Mouse (Mus musculus) stomach, embryonic 16.5 days (tissue): ENCODE data around the gene Hyal3. TPM values are rescaled to one million over a fixed set of nuclear protein-coding genes. Genes with fewer than 3 reads are reported as not detected.

Experiments
- ATAC-seq: fragments of 200-750 bp; cut with Nextera tagmentation; 2 replicates; pipeline ENCODE4 v1.8.0; 2017; ENCODE audit warnings: moderate number of reproducible peaks, moderate TSS enrichment; ENCODE audit not compliant: insufficient read depth, low FRiP score
- H3K27ac ChIP-seq: fragments of 300-500 bp; sonication (generic); 2 replicates; pipeline ENCODE4 v1.5.1; 2014; ENCODE audit warnings: low read length
- H3K27me3 ChIP-seq: fragments of 300-500 bp; sonication (generic); 2 replicates; pipeline ENCODE4 v1.6.1; 2014; ENCODE audit warnings: low read length, control low read depth, mixed read lengths; ENCODE audit not compliant: control insufficient read depth, insufficient read depth
- H3K36me3 ChIP-seq: fragments of 300-500 bp; sonication (generic); 2 replicates; pipeline ENCODE4 v1.6.1; 2014; ENCODE audit warnings: low read length; ENCODE audit not compliant: control insufficient read depth, insufficient read depth
- H3K4me1 ChIP-seq: fragments of 300-500 bp; sonication (generic); 2 replicates; pipeline ENCODE4 v1.6.1; 2014; ENCODE audit warnings: low read length, control low read depth, mixed read lengths; ENCODE audit not compliant: control insufficient read depth, insufficient read depth
- H3K4me2 ChIP-seq: fragments of 300-500 bp; sonication (generic); 2 replicates; pipeline ENCODE4 v1.6.1; 2014; ENCODE audit warnings: low read depth, low read length, mixed read lengths
- H3K4me3 ChIP-seq: fragments of 300-500 bp; sonication (generic); replicated peaks from 2 replicates; pipeline ENCODE4 v1.5.1; 2014; ENCODE audit warnings: mild to moderate bottlenecking, low read length
- H3K9ac ChIP-seq: fragments of 300-500 bp; sonication (generic); 2 replicates; pipeline ENCODE4 v1.6.1; 2014; ENCODE audit warnings: low read length
- H3K9me3 ChIP-seq: fragments of 300-500 bp; sonication (generic); replicated peaks from 2 replicates; pipeline ENCODE4 v1.6.1; 2016; ENCODE audit warnings: low read length, control low read depth; ENCODE audit not compliant: control insufficient read depth
- WGBS: fragments of 180-500 bp; shearing (Covaris S2); extraction: QIAGEN DNeasy Blood & Tissue Kit; methylation state at CpG from one replicate; pipeline ENCODE4 v1.1.7; 2014; 5-methylcytosine and 5-hydroxymethylcytosine counted together
- polyA plus RNA-seq: library from polyadenylated mRNA; unstranded; fragments of >200 nt; fragmentation: Nextera tagmentation; extraction: Ambion mirVana; gene quantifications from 2 replicates; pipeline ENCODE4 v1.2.1, GENCODE M21; 2015

Hyal3 gene
- polyA plus RNA-seq, 1 experiment from 2014 or later = 1.4 TPM

DNA sequence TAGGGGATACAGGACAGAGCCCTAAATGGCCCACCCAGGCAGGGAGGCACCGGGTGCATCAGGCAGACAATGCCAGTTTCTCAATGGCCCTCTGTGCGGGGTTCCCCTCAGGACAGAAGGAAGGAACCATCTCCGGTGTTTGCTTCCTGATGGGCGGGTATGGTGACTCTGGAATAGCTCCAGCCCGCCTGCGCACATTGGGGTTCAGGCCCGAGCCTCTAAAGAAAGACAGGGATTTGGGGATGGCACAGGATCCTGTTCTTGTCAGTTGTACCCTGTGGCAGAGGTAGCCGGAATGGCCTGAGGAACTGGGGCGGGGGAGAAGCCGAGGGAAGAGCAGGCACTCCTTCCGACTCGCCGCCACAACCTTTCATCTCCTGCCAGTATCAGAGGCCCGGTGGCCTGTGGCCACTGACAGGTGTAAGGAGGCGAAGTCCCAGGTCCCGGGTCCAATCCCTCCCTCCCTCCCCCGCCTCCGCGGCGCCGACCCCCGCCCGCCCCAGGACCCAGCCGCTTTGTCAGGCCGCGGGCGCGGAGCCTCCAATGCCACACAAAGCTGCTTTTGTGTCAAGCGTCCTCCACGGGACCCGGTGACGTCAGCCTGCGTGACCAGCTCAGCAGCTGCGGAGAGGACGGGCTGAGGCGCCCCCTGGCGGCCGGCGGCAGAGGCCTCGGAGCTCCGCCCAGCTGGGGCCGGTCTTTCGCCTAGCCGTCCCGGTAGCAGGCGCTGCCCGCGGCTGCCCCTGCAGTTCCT lies 31.8 kb downstream of the Hyal3 start:
- H3K9ac ChIP-seq = peak overlapping the region; percentile 85
- peak overlapping the region; percentile 94 for H3K27ac ChIP-seq
- H3K4me2 ChIP-seq = peak overlapping the region; percentile 91
- no peaks in the 10 kb centered on the region for H3K9me3 ChIP-seq
- peaks cover 35% of the 10 kb centered on the region for H3K4me1 ChIP-seq
- H3K4me3 ChIP-seq = peak overlapping the region; percentile 46
- peaks cover 24% of the 10 kb centered on the region for H3K36me3 ChIP-seq
- no peaks in the 10 kb centered on the region for H3K27me3 ChIP-seq
- peak; percentile 94 for ATAC-seq
- WGBS = 4% methylated on average over 48 of the region's 48 CpGs

DNA sequence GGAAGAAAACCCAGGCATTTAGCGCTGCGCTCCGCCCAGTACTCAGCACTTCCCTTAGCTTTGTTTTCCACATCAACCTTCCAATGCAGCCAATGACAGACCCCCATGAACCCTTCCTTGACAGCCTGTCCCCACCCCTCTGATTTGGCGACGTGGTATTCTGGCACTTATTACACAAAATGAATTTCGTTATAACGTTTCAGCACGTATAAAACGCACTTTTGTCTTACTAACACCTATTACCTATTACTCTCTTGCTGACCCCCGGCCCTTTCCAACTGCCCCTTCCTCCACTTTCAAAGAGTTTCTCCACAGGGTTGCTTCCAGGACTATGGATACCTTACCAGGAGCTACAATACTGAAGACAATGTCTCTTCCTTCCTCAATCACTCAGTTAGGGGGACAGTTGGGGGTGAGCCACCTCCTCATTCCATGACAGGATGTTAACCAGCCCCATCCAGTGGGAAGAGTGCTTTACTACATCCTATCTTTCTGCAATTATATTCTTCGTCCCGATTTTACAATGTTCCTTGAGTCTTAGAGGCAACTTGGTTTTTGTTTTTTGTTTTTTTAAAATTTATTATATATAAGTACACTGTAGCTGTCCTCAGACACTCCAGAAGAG lies 32.4 kb downstream of the Hyal3 start:
- H3K9ac ChIP-seq = peak overlapping the region; percentile 85
- WGBS = 10% methylated on average over 12 of the region's 12 CpGs

DNA sequence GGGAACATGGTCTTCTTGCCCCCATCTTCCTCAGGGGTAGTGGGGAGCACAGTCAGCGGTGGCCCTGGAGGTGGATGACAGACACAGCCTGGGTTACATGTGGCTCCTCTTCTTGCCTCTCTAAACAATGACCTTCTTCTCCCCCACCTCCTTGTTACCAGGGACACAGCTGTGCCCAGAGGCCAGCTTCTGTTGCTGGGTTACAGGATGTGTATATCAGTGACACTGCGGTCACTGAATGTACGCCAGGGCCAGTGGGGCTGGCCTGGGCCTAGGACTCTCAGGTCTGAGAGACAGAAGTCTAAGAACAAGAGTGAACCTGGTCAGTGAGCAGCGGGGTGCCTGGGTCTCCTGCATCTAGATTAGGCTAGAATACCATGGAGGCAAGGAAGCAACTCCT lies 34.4 kb downstream of the Hyal3 start:
- H3K4me1 ChIP-seq = peaks cover 35% of the 10 kb centered on the region
- ATAC-seq = no peak
- no peak overlapping the region for H3K9ac ChIP-seq
- no peaks in the 10 kb centered on the region for H3K9me3 ChIP-seq
- no peak overlapping the region for H3K4me3 ChIP-seq
- no peak overlapping the region for H3K4me2 ChIP-seq
- no peaks in the 10 kb centered on the region for H3K27me3 ChIP-seq
- peaks cover 32% of the 10 kb centered on the region for H3K36me3 ChIP-seq
- 83% methylated on average over 4 of the region's 4 CpGs for WGBS
- H3K27ac ChIP-seq = no peak overlapping the region; the same call in 1 of the 2 replicates

More for the DNA sequence above, 32.4 kb downstream of the Hyal3 start:
- Histone ChIP-seq H3K27ac (peak overlapping the region; percentile 82), H3K27me3 (no peaks in the 10 kb centered on the region), H3K36me3 (peaks cover 26% of the 10 kb centered on the region), H3K4me3 (peak overlapping the region; percentile 46), H3K4me1 (peaks cover 28% of the 10 kb centered on the region), H3K9me3 (no peaks in the 10 kb centered on the region), H3K4me2 (peak overlapping the region; percentile 91)
- no peak for ATAC-seq

DNA sequence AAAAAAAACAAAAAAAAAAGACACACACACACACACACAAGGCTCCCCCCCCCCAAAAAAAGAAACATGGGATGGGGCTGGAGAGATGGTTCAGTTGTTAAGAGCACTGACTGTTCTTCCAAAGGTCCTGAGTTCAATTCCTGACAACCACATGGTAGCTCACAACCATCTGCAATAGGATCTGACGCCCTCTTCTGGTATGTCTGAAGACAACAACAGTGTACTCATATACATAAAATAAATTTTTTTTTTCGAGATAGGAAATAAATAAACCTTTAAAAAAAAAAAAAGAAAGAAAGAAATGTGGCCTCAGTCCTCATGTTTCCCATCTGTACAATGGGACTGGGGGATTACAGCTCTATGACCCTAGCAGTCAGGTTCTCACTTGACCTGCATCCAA lies 36.8 kb downstream of the Hyal3 start:
- no peaks in the 10 kb centered on the region for H3K9me3 ChIP-seq
- no peak for ATAC-seq
- no peak overlapping the region for H3K9ac ChIP-seq
- H3K36me3 ChIP-seq = peaks cover 34% of the 10 kb centered on the region
- H3K4me1 ChIP-seq = peaks cover 37% of the 10 kb centered on the region
- no peak overlapping the region for H3K4me3 ChIP-seq
- no peak overlapping the region for H3K27ac ChIP-seq
- H3K4me2 ChIP-seq = no peak overlapping the region
- no peaks in the 10 kb centered on the region for H3K27me3 ChIP-seq
- 86% methylated on average over 2 of the region's 2 CpGs for WGBS

DNA sequence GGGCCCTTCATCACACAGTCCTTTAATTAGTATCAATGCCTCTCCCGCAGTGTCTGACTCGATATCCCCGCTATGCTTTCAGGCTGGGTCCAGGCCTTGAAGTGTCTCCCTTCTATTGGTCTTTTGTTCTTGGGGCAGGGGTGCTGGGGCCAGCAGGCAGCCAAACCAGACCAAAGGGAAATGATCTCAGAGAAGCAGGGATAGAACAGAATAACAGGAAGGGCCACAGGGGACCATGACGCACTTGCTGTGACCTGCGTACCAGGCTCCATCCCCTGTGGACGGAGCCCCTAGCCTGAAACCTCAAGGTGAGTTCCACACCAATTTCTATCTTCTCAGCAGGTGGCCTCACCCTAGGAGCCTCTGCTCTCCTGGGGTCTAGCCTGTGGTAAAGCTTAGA lies 37.5 kb downstream of the Hyal3 start:
- no peak for ATAC-seq
- no peak overlapping the region for H3K4me3 ChIP-seq
- peaks cover 33% of the 10 kb centered on the region for H3K4me1 ChIP-seq
- H3K9me3 ChIP-seq = no peaks in the 10 kb centered on the region
- H3K9ac ChIP-seq = peak overlapping the region; percentile 62; the same call in 1 of the 2 replicates
- H3K27me3 ChIP-seq = no peaks in the 10 kb centered on the region
- peak overlapping the region; percentile 92 for H3K27ac ChIP-seq
- 87% methylated on average over 6 of the region's 6 CpGs for WGBS
- H3K4me2 ChIP-seq = no peak overlapping the region
- H3K36me3 ChIP-seq = peaks cover 34% of the 10 kb centered on the region

DNA sequence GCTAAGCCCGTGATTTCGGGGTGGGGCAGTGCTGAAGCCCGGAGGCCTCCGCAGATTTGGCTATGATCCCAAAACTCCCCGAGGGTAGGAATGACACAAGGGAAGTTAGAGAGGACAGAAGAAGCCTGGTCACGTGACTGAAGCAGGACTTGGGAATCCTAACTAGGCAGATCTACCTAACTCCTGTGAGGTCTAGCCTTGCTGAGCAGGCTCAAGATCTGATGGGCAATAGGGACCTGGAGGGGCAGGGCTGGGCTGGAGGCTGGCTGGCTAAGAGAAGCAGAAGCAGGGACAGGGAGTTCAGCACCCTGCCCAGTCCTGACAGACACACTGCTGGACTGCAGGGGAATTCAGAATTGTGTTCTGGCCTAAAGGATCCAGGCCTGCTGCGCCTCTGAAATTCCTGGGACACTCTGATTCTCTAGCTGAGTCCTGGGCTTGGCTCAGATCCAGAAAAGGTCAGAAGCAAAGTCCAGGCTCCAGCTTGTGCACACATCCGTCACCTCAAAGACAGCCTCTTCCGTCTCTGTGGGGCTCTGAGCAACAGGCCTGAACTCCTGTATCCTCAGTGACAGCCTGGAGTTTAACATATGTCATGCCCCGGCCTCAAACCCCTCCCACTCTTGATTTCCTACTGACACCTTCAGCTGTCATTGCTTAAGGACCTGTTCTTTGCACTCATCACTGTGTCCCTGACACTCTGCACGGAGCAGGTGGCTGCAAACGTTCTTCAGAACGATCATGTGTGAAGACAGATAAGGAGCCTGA lies 38.3 kb downstream of the Hyal3 start:
- H3K36me3 ChIP-seq = peaks cover 36% of the 10 kb centered on the region

DNA sequence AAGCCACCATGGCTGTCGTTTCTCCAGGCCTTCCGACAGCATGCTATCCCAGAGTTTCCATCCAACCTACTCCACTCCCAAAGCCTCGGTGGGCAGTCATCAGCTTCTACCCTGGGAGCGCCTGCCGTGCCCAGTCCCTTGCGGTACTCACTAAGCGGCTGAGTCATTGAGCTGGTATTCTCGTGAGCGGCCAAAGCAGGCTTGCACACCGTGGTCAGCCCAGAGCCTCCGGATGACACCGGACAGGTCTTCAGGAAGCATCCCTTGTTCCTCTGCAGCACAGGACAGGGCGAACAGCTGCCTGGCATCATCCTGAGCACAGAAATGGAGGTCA lies 38.9 kb downstream of the Hyal3 start:
- Histone ChIP-seq H3K9ac (peak overlapping the region; percentile 62), H3K27ac (peak overlapping the region; percentile 92), H3K27me3 (no peaks in the 10 kb centered on the region), H3K4me3 (no peak overlapping the region), H3K4me1 (peaks cover 38% of the 10 kb centered on the region), H3K36me3 (peaks cover 35% of the 10 kb centered on the region), H3K4me2 (no peak overlapping the region), H3K9me3 (no peaks in the 10 kb centered on the region)
- WGBS = 57% methylated on average over 13 of the region's 13 CpGs
- ATAC-seq = peak; percentile 19; the same call in 1 of the 2 replicates

More for the DNA sequence above, 38.3 kb downstream of the Hyal3 start:
- Histone ChIP-seq H3K27ac (peak overlapping the region; percentile 92), H3K9ac (peak overlapping the region; percentile 62), H3K4me2 (no peak overlapping the region), H3K4me1 (peaks cover 33% of the 10 kb centered on the region), H3K4me3 (no peak overlapping the region), H3K27me3 (no peaks in the 10 kb centered on the region), H3K9me3 (no peaks in the 10 kb centered on the region)
- ATAC-seq = peak; percentile 58
- 19% methylated on average over 13 of the region's 13 CpGs for WGBS

DNA sequence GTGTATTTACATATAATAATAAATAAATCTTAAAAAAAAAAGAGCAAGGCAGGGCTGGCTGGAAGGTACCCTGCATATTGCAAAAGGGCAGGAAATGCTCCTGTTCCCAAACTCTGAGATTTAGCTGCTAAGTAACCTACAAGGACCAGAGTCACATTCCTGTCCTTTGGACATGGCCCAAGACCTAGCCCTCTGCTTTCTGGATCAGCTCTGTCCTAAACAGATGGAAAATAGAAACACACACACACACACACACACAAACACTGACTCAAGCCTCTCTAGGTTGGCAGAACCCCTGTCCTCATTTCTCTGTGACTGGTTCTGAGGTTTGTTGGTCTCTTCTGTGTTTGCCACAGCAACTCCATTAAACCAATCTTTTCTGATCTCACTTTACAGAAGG lies 40.3 kb downstream of the Hyal3 start:
- ATAC-seq = no peak
- no peak overlapping the region for H3K4me2 ChIP-seq
- peaks cover 44% of the 10 kb centered on the region for H3K4me1 ChIP-seq
- no peaks in the 10 kb centered on the region for H3K27me3 ChIP-seq
- H3K4me3 ChIP-seq = no peak overlapping the region
- 0 out of 2 replicates have a peak overlapping the region, but pooled peaks have one; percentile 5 for H3K27ac ChIP-seq
- H3K36me3 ChIP-seq = peaks cover 21% of the 10 kb centered on the region
- H3K9me3 ChIP-seq = no peaks in the 10 kb centered on the region
- no peak overlapping the region for H3K9ac ChIP-seq

DNA sequence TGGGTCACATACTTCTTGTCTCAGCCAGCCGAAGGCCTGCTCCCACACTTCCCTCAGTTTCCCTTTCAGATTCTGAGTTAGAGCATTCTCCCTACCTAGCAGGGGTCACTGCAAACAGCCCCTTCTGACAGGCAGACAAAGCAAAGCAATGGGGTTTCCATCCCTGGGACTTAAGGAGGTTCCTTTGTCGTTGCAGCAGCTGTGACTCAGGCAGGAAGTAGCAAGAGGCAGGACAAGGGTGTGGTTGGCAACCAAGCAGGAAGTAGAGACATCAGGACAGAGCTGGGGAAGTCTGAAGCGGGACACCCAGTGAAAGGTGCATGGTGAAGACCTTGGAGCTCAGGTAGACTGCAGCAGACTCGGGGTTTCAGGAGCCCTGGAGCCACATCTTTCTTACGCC lies 43.9 kb downstream of the Hyal3 start:
- Histone ChIP-seq H3K4me1 (peaks cover 62% of the 10 kb centered on the region), H3K9ac (peak overlapping the region; percentile 28; the same call in 1 of the 2 replicates)
- 63% methylated on average over 5 of the region's 5 CpGs for WGBS

More for the DNA sequence above, 43.9 kb downstream of the Hyal3 start:
- Histone ChIP-seq H3K36me3 (peaks cover 8% of the 10 kb centered on the region; the same call in 1 of the 2 replicates), H3K9me3 (no peaks in the 10 kb centered on the region), H3K4me2 (no peak overlapping the region), H3K27ac (peak overlapping the region; percentile 80), H3K4me3 (no peak overlapping the region), H3K27me3 (no peaks in the 10 kb centered on the region)
- no peak for ATAC-seq
